Mouse (Mus musculus) mature B cell (primary cell): Measurements from ENCODE around the gene Kcnh2.
"Not testable (repeated sequence)": the region's sequence is repeated elsewhere in the genome, so short reads cannot be mapped to it uniquely, and the experiment has no call there.

Source experiments
- in situ Hi-C: fragments of 300-500 bp; cut with MboI; formaldehyde crosslinking; loops from 2 replicates; pipeline ENCODE4 v1.14.3; 2019

The Kcnh2 gene

GRCm38 (mm10) chr5:24351278-24351677, at the start of gene Kcnh2:
Kcnh2 (minus strand) TSS chr5:24351604.
- in situ Hi-C loops = no loop called here

GRCm38 (mm10) chr5:24400362-24400761, 49.0 kb upstream of the Kcnh2 start:
- in situ Hi-C loops = no loop called here

GRCm38 (mm10) chr5:24399686-24400085, 48.3 kb upstream of the Kcnh2 start:
- in situ Hi-C loops = no loop called here

- in situ Hi-C loops = not testable (repeated sequence)
Observed at GRCm38 (mm10) chr5:24396254-24396653, 44.9 kb upstream of the Kcnh2 start.

GRCm38 (mm10) chr5:24394165-24394894, 42.9 kb upstream of the Kcnh2 start:
- in situ Hi-C loops = no loop called here

GRCm38 (mm10) chr5:24393392-24393997, 42.1 kb upstream of the Kcnh2 start, which contains the start of gene Abcb8:
Abcb8 (plus strand) TSS chr5:24393663.
- in situ Hi-C loops = no loop called here

GRCm38 (mm10) chr5:24392724-24393123, 41.3 kb upstream of the Kcnh2 start:
- in situ Hi-C loops = no loop called here

GRCm38 (mm10) chr5:24391864-24392263, 40.5 kb upstream of the Kcnh2 start, which contains the start of gene Atg9b:
Atg9b (minus strand) TSS chr5:24392143.
- in situ Hi-C loops = no loop called here

- in situ Hi-C loops = no loop called here
Observed at GRCm38 (mm10) chr5:24389658-24390020, 38.2 kb upstream of the Kcnh2 start.

GRCm38 (mm10) chr5:24389011-24389657, 37.7 kb upstream of the Kcnh2 start:
- in situ Hi-C loops = no loop called here

GRCm38 (mm10) chr5:24388246-24388915, 37.0 kb upstream of the Kcnh2 start:
- in situ Hi-C loops = no loop called here

GRCm38 (mm10) chr5:24387264-24388241, 36.1 kb upstream of the Kcnh2 start:
- in situ Hi-C loops = no loop called here

GRCm38 (mm10) chr5:24385887-24386550, 34.6 kb upstream of the Kcnh2 start:
- in situ Hi-C loops = no loop called here

- in situ Hi-C loops = no loop called here
Observed at GRCm38 (mm10) chr5:24385374-24385773, 34.0 kb upstream of the Kcnh2 start.

GRCm38 (mm10) chr5:24384407-24384806, 33.0 kb upstream of the Kcnh2 start:
- in situ Hi-C loops = no loop called here

- in situ Hi-C loops = no loop called here
Observed at GRCm38 (mm10) chr5:24383026-24383859, 31.8 kb upstream of the Kcnh2 start.

- in situ Hi-C loops = no loop called here
Observed at GRCm38 (mm10) chr5:24381988-24382387, 30.6 kb upstream of the Kcnh2 start.

- in situ Hi-C loops = no loop called here
Observed at GRCm38 (mm10) chr5:24381486-24381885, 30.1 kb upstream of the Kcnh2 start.

- in situ Hi-C loops = no loop called here
Observed at GRCm38 (mm10) chr5:24380499-24380898, 29.1 kb upstream of the Kcnh2 start.

GRCm38 (mm10) chr5:24379501-24379900, 28.1 kb upstream of the Kcnh2 start:
- in situ Hi-C loops = no loop called here
